Mouse (Mus musculus) olfactory bulb, adult 2 months (tissue): ENCODE measurements around the gene Rps27l.

ENCODE experiments used
- CTCF ChIP-seq: fragments of 200-500 bp; IDR thresholded peaks from 2 replicates; pipeline ENCODE4 v1.5.1; 2012; ENCODE audit warnings: low read depth, mild to moderate bottlenecking, low read length, moderate library complexity; ENCODE audit not compliant: insufficient read depth
- POLR2A ChIP-seq: fragments of 200-500 bp; IDR thresholded peaks from 2 replicates; pipeline ENCODE4 v1.6.1; 2012; ENCODE audit warnings: mild to moderate bottlenecking, low read depth, low read length, moderate library complexity; ENCODE audit not compliant: insufficient read depth

- TF ChIP-seq CTCF (no peak), POLR2A (no peak)
Observed at GRCm38 (mm10) chr9:66990046-66990445, 44.2 kb downstream of the Rps27l start.
